Mouse (Mus musculus): ENCODE measurements around the gene Fxyd4. TPM values are rescaled to one million over a fixed set of nuclear protein-coding genes. Genes with fewer than 3 reads are reported as not detected.

Fxyd4 gene
- total and polyA plus RNA-seq, 3 experiments: 0.22 TPM; not detected in 2

DNA sequence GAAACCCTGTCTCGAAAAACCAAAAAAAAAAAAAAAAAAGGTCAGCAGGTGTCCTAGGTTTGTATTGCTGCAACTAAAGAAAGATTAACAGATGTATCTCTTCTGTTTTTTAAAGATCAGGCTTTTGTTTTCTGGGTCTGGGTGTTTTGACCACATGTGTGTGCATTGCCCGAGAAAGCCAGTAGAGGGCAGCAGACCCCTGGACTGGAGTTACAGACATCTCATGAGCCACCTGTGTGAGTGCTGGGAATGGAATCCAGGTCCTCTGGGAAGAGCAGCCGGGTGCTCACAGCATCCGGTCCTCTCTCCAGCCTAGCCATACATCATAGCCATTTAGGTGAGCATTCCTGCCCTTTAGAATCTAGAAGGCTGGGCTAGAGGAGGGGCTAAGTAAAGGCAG, 14.8 kb upstream of the Fxyd4 start:
- Histone ChIP-seq H3K9me3 (replicated peaks; ENCODE audit: insufficient read depth, low read length) (no peaks in the 10 kb centered on the region), H3K27me3 (ENCODE audit: control insufficient read depth in 1 of 2, insufficient read depth in 2 of 2, low read length in 2 of 2) (no peaks in the 10 kb centered on the region), H3K36me3 (ENCODE audit: control insufficient read depth in 1 of 2, insufficient read depth in 2 of 2, low read length in 2 of 2) (no peaks in the 10 kb centered on the region), H3K4me3 (ENCODE audit: control insufficient read depth in 1 of 2, insufficient read depth in 1 of 2, low read depth in 2 of 2, low read length in 2 of 2) (no peak overlapping the region), H3K27ac (ENCODE audit: control insufficient read depth, low read depth, low read length) (no peak overlapping the region), H3K9ac (ENCODE audit: control insufficient read depth, low read depth, low read length, poor library complexity, severe bottlenecking) (no peak overlapping the region), H3K4me1 (ENCODE audit: control insufficient read depth in 1 of 2, insufficient read depth in 2 of 2, low read length in 2 of 2) (no peaks in the 10 kb centered on the region), H3K79me2 (ENCODE audit: control insufficient read depth, insufficient read depth, low read length, poor library complexity) (no peaks in the 10 kb centered on the region)
- TF ChIP-seq ELF1 (IDR thresholded peaks at IDR 0.05; ENCODE audit: low read depth, low read length) (no peak), ZC3H11A (IDR thresholded peaks at IDR 0.05; ENCODE audit: low read depth, low read length) (peak; percentile 39), SMC3 (IDR thresholded peaks at IDR 0.05; ENCODE audit: low read depth, low read length) (peak; percentile 41), RAD21 (IDR thresholded peaks at IDR 0.05; ENCODE audit: low read depth, low read length) (peak; percentile 58), CTCF (IDR thresholded peaks at IDR 0.05 in 2 of 3, conservative IDR thresholded peaks at IDR 0.05 in 1 of 3; ENCODE audit: control insufficient read depth in 1 of 3, insufficient read depth in 1 of 3, low read depth in 2 of 3, low read length in 3 of 3, poor library complexity in 1 of 3, severe bottlenecking in 1 of 3) (peak; percentile 65 to 73 (median 68))
- peak; percentile 43 for DNase-seq (ENCODE audit: low read depth, low spot score)

DNA sequence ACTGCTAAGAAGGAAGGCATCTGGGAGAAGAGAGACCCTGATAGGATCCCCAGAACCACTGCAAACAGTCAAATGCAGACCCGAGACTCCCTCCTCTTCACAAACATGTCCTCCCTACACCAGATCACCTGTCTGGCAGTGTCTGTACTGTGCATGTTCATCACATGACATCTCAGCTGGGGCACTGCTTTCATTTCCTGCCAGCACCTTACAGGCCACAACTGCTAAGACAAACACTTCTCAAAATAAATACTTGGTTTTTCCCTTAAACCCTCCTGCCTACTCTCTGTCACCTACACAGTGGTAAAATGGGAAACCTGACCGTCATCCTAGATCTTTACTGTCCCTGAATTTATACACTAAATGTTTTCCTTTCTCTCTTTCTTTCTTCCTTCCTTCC, 6.4 kb upstream of the Fxyd4 start:
- Histone ChIP-seq H3K4me1 (ENCODE audit: control insufficient read depth in 1 of 2, insufficient read depth in 2 of 2, low read length in 2 of 2) (no peaks in the 10 kb centered on the region), H3K9me3 (replicated peaks; ENCODE audit: insufficient read depth, low read length) (no peaks in the 10 kb centered on the region), H3K9ac (ENCODE audit: control insufficient read depth, low read depth, low read length, poor library complexity, severe bottlenecking) (no peak overlapping the region), H3K4me3 (ENCODE audit: control insufficient read depth in 1 of 2, insufficient read depth in 1 of 2, low read depth in 2 of 2, low read length in 2 of 2) (no peak overlapping the region), H3K27me3 (ENCODE audit: control insufficient read depth in 1 of 2, insufficient read depth in 2 of 2, low read length in 2 of 2) (no peaks in the 10 kb centered on the region), H3K79me2 (ENCODE audit: control insufficient read depth, insufficient read depth, low read length, poor library complexity) (no peaks in the 10 kb centered on the region), H3K36me3 (ENCODE audit: control insufficient read depth in 1 of 2, insufficient read depth in 2 of 2, low read length in 2 of 2) (no peaks in the 10 kb centered on the region), H3K27ac (ENCODE audit: control insufficient read depth, low read depth, low read length) (no peak overlapping the region)
- TF ChIP-seq BHLHE40 (IDR thresholded peaks at IDR 0.05; ENCODE audit: borderline replicate concordance, low read depth, low read length) (no peak), TCF12 (IDR thresholded peaks at IDR 0.05; ENCODE audit: low read depth, low read length) (no peak), MAZ (IDR thresholded peaks at IDR 0.05; ENCODE audit: low read depth, low read length) (no peak), MEF2A (IDR thresholded peaks at IDR 0.05; ENCODE audit: extremely low read depth, insufficient replicate concordance, low read depth, low read length, poor library complexity, severe bottlenecking) (no peak), CHD1 (IDR thresholded peaks at IDR 0.05; ENCODE audit: low read depth, low read length) (no peak), MAFK (IDR thresholded peaks at IDR 0.05; ENCODE audit: borderline replicate concordance, low read depth, low read length) (no peak), USF2 (IDR thresholded peaks at IDR 0.05; ENCODE audit: borderline replicate concordance in 1 of 2, insufficient read depth in 1 of 2, low read depth in 1 of 2, low read length in 2 of 2) (no peak), RCOR1 (IDR thresholded peaks at IDR 0.05; ENCODE audit: low read depth, low read length) (no peak), ZKSCAN1 (IDR thresholded peaks at IDR 0.05; ENCODE audit: low read depth, low read length) (no peak), HCFC1 (IDR thresholded peaks at IDR 0.05; ENCODE audit: low read depth, low read length) (no peak), MYB (IDR thresholded peaks at IDR 0.05; ENCODE audit: low read depth, low read length) (no peak), USF1 (IDR thresholded peaks at IDR 0.05; ENCODE audit: low read depth, low read length) (no peak), ZC3H11A (IDR thresholded peaks at IDR 0.05; ENCODE audit: low read depth, low read length) (no peak), MYC (IDR thresholded peaks at IDR 0.05; ENCODE audit: low read depth, low read length) (no peak), NRF1 (IDR thresholded peaks at IDR 0.05; ENCODE audit: insufficient read depth, low read depth, low read length, poor library complexity, severe bottlenecking) (no peak), UBTF (IDR thresholded peaks at IDR 0.05; ENCODE audit: borderline replicate concordance, insufficient read depth, low read depth, low read length) (no peak), SMC3 (IDR thresholded peaks at IDR 0.05; ENCODE audit: low read depth, low read length) (no peak), E2F4 (IDR thresholded peaks at IDR 0.05; ENCODE audit: borderline replicate concordance, low read depth, low read length) (no peak), RAD21 (IDR thresholded peaks at IDR 0.05; ENCODE audit: low read depth, low read length) (no peak)
- no peak for DNase-seq (ENCODE audit: low read depth, low spot score)
